Mouse (Mus musculus) brown adipose tissue, adult 24 weeks (tissue): Measurements from ENCODE around the gene Foxn4. TPM values are rescaled to one million over a fixed set of nuclear protein-coding genes. Genes with fewer than 3 reads are reported as not detected.

Experiments used
- H3K27ac ChIP-seq: fragments of 200-500 bp; replicated peaks from 2 replicates; pipeline ENCODE4 v1.5.1; 2012; ENCODE audit warnings: low read depth, mild to moderate bottlenecking, low read length
- H3K4me1 ChIP-seq: fragments of 200-500 bp; 2 replicates; pipeline ENCODE4 v1.6.1; 2012; ENCODE audit warnings: low read length, mixed read lengths; ENCODE audit not compliant: control insufficient read depth, insufficient read depth, insufficient read length
- H3K4me3 ChIP-seq: fragments of 200-500 bp; 2 replicates; pipeline ENCODE4 v1.5.1; 2012; ENCODE audit warnings: low read depth, mild to moderate bottlenecking, low read length, moderate library complexity; ENCODE audit not compliant: insufficient read depth
- polyA plus RNA-seq: library from polyadenylated mRNA; stranded (reverse); fragments of >200 nt; gene quantifications from 2 replicates; pipeline ENCODE4 v1.2.4, GENCODE M21; 2012; ENCODE audit not compliant: missing spikeins, insufficient read depth, insufficient read length

Gene Foxn4
- polyA plus RNA-seq, 1 experiment: not detected

- no peak overlapping the region for H3K27ac ChIP-seq
- no peak overlapping the region for H3K4me3 ChIP-seq
Measured at GRCm38 (mm10) chr5:114286872-114287571, 13.4 kb upstream of the Foxn4 start.

GRCm38 (mm10) chr5:114286102-114286501, 12.5 kb upstream of the Foxn4 start:
- Histone ChIP-seq H3K4me1 (no peaks in the 10 kb centered on the region), H3K4me3 (no peak overlapping the region), H3K27ac (no peak overlapping the region)

More at GRCm38 (mm10) chr5:114286872-114287571, 13.4 kb upstream of the Foxn4 start:
- no peaks in the 10 kb centered on the region for H3K4me1 ChIP-seq

- H3K4me3 ChIP-seq: no peak overlapping the region
- no peak overlapping the region for H3K27ac ChIP-seq
- no peaks in the 10 kb centered on the region for H3K4me1 ChIP-seq
Measured at GRCm38 (mm10) chr5:114285398-114285700, 11.7 kb upstream of the Foxn4 start.

GRCm38 (mm10) chr5:114284604-114285397, 11.2 kb upstream of the Foxn4 start:
- Histone ChIP-seq H3K4me3 (no peak overlapping the region), H3K4me1 (no peaks in the 10 kb centered on the region), H3K27ac (no peak overlapping the region)

GRCm38 (mm10) chr5:114282346-114282745, 8.7 kb upstream of the Foxn4 start:
- Histone ChIP-seq H3K27ac (no peak overlapping the region), H3K4me1 (no peaks in the 10 kb centered on the region), H3K4me3 (no peak overlapping the region)

- H3K4me1 ChIP-seq: no peaks in the 10 kb centered on the region
- no peak overlapping the region for H3K4me3 ChIP-seq
- no peak overlapping the region for H3K27ac ChIP-seq
Measured at GRCm38 (mm10) chr5:114279382-114280143, 6.0 kb upstream of the Foxn4 start.

GRCm38 (mm10) chr5:114275991-114276390, 2.4 kb upstream of the Foxn4 start:
- H3K4me1 ChIP-seq: no peaks in the 10 kb centered on the region
- no peak overlapping the region for H3K27ac ChIP-seq
- H3K4me3 ChIP-seq: no peak overlapping the region

GRCm38 (mm10) chr5:114275339-114275738, 1.7 kb upstream of the Foxn4 start:
- no peak overlapping the region for H3K4me3 ChIP-seq
- H3K4me1 ChIP-seq: no peaks in the 10 kb centered on the region
- no peak overlapping the region for H3K27ac ChIP-seq

GRCm38 (mm10) chr5:114269984-114270383, 3.6 kb downstream of the Foxn4 start:
- no peak overlapping the region for H3K4me3 ChIP-seq
- H3K4me1 ChIP-seq: no peaks in the 10 kb centered on the region
- no peak overlapping the region for H3K27ac ChIP-seq

GRCm38 (mm10) chr5:114269499-114269898, 4.1 kb downstream of the Foxn4 start:
- Histone ChIP-seq H3K4me3 (no peak overlapping the region), H3K4me1 (no peaks in the 10 kb centered on the region), H3K27ac (no peak overlapping the region)

- H3K4me1 ChIP-seq: no peaks in the 10 kb centered on the region
Measured at GRCm38 (mm10) chr5:114268646-114269045, 5.0 kb downstream of the Foxn4 start.

GRCm38 (mm10) chr5:114264791-114265190, 8.8 kb downstream of the Foxn4 start:
- no peaks in the 10 kb centered on the region for H3K4me1 ChIP-seq
- no peak overlapping the region for H3K27ac ChIP-seq

More at GRCm38 (mm10) chr5:114268646-114269045, 5.0 kb downstream of the Foxn4 start:
- Histone ChIP-seq H3K27ac (no peak overlapping the region), H3K4me3 (no peak overlapping the region)

GRCm38 (mm10) chr5:114264030-114264459, 9.6 kb downstream of the Foxn4 start:
- H3K27ac ChIP-seq: no peak overlapping the region
- H3K4me3 ChIP-seq: no peak overlapping the region
- H3K4me1 ChIP-seq: no peaks in the 10 kb centered on the region

More at GRCm38 (mm10) chr5:114264791-114265190, 8.8 kb downstream of the Foxn4 start:
- no peak overlapping the region for H3K4me3 ChIP-seq

- Histone ChIP-seq H3K4me3 (no peak overlapping the region), H3K27ac (no peak overlapping the region), H3K4me1 (no peaks in the 10 kb centered on the region)
Measured at GRCm38 (mm10) chr5:114261494-114261893, 12.1 kb downstream of the Foxn4 start.

- H3K27ac ChIP-seq: no peak overlapping the region
- no peak overlapping the region for H3K4me3 ChIP-seq
- no peaks in the 10 kb centered on the region for H3K4me1 ChIP-seq
Measured at GRCm38 (mm10) chr5:114259495-114259894, 14.1 kb downstream of the Foxn4 start.
